Mouse (Mus musculus) cerebellum, adult (tissue): ENCODE measurements at regions not wholly inside any gene's neighbourhood (a gene's known extent, or its start where the extent isn't known, plus 50 kb on each side); places are given as distances from the start of the nearest gene placed in this dataset.

Source experiments
- ATAC-seq: cut with Nextera tagmentation; 2 replicates; pipeline ENCODE4 v1.9.2; 2017; ENCODE audit warnings: mild to moderate bottlenecking, moderate library complexity, mixed read lengths; ENCODE audit not compliant: insufficient number of reproducible peaks, low FRiP score, low TSS enrichment

DNA sequence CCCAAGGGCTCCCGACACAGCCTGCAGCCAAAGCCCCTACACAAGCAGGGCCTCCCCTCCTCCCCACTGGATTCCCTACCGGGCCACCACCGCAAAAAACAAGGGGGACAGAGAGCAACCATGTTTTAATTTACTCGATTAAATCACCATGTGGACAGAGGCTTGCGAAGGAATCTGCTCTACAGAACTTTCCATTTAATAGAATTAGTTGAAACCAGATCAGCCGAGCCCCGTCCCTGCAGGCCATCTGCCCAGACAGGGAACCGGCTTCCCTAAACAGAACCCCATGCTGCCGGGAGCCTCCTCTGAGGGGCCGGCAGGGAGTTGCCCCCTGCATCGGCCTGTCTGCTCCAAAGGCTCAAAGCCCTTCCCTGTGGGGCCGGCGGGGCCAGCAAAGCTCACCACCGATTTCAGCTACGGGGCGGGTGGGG is 77.5 kb upstream of the Msx1 start:
- no peak for ATAC-seq

DNA sequence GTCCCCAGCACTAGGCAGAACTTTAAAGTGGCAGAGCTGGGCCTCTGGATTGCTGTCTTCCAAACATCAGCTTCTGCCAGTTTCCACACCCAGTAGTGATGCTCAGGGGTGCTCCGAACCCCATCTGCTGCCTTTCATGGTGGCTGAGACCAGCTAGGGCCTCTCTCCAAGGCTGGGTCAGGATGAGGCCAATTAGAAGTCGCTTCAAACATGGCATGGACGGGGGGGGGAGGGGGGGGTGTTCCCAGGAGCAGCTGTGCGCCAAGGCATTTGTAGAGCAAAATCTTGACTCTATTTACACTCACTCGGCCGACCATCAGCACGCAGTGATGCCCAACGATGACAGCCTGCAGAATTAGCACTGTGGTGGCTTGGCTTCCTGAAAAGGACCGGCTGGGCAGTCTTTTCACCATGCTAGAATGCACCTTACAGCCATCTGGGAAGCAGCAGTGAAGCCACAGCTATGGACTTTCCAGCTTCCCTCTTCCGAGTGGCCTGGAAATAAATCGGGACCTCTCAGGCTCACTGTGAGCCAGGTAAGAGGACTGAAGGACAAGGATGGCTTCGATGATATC is 73.7 kb upstream of the Msx1 start:
- ATAC-seq, result no peak

DNA sequence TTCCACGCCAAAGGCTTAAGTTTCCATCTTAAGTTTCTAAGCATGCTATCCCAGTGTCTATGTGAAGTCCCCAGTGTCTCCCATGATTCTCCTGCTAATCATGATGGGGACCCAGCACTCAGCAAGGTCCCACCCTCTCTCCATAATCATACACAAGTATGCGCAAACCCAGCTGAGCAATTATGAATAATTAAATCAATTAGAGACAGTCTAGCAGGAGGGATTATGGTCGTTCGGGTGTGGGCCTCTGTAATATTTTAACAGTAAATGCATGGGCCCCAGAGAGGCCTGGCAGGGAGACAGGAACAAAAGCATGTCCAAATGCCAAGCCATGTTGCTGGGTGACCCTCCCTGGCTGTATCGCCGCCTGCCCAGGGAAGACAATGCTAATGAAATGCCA is 73.1 kb upstream of the Msx1 start:
- no peak for ATAC-seq

DNA sequence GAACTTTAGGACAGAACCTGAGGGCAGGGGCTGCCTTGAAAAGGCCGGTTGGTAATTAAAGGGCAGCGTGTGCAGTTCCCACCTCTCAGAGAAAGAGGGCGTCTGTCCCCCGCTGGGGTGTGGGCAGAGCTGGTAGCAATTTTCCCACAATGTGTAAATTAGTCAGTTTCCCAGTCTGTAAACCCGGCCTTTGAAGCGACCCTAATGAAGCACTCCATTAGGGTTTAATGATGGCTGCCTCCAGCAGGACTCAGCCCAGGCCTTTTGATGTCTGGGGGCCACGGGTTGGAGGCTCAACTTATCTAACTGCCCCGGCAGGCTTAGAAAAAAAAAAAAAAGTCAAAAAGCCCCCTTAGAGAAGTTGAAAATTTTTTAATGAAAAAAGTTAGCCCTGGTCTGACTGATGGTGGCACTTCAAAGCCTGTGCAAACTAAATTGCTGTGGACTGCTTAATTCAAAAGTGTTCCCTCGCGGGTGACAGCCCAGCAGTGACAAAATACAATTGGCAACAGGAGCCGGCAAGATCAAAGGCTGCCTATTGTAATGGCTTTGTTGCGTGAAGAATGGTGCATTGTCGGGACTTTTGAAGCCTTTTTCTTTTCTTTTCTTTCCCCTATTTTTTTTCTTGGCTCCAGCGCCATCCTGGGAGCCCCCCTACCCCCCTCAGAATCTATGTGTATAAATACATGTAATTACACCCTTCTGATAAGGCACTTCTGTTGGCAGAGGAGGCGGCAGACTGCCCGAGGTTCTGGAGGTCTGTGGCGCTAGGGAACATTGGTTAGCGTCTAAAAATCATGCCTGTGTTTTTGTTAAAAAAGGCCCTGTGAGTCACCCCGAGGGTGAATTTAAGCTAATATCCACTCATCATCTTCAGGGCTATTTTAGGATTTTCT is 71.3 kb upstream of the Msx1 start:
- ATAC-seq, result no peak

DNA sequence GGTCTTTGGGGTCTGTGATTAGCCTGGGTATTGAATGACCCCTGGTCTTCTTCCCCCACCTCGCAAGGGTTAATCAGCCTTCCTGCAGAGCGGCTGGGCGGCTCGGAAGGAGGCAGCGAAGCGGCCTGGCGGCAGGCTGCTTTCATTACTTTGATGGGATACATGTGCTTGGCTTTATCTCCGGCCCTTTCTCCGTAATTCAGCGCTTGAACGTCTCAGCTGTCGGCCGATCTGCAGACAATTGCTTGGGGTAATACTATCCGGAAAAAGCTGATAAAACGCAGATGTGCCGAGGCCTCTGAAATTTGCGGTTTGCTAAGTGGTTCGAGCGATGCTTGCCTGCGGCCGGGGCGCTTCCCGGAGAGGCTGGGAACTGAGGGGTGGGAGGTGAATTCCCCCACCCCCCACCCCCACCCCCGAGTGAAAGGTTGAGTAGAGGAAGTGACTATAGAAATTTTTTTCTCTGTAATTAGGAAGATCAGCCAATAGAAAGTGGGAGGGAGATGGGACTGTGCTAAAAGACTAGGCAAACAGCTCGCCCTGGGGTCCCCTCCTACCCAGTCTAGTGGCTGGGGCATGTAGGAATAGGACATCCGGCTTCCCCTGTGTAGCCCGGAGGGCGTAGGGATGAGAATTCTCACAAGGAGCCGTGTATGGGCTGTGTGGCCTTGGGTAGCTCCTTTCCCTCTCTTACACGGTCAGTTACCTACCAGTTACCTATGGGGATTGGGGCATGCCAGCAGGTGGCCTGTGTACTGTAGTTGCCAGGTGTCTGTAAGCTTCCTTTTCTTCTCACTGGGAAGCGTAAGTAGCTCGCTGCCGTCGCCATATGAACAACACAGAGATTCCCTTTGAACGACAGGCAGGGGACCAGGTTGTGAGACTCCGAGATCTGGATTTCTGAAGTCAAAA is 69.5 kb upstream of the Msx1 start:
- ATAC-seq, result no peak

DNA sequence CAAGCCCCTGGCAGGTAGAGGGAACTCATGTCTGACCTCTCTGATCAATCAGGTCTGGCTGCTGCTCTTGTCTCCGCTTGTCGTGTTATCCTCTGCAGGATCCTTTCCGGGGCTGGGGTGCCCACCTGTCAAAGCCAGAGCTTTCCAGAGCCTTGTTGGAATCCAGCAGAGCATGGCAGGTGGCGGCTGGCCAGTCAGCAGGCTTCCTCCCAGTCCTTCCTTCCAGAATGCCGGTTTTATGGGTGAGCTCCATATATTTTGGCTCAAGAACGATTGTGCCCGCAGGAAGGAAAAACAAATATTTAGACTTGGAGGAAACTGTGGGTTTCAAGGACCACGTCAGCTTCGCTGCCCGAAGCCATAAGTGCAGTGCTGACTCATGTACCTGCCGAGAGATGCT is 66.3 kb upstream of the Msx1 start:
- ATAC-seq, result no peak; the same call in 1 of the 2 replicates

DNA sequence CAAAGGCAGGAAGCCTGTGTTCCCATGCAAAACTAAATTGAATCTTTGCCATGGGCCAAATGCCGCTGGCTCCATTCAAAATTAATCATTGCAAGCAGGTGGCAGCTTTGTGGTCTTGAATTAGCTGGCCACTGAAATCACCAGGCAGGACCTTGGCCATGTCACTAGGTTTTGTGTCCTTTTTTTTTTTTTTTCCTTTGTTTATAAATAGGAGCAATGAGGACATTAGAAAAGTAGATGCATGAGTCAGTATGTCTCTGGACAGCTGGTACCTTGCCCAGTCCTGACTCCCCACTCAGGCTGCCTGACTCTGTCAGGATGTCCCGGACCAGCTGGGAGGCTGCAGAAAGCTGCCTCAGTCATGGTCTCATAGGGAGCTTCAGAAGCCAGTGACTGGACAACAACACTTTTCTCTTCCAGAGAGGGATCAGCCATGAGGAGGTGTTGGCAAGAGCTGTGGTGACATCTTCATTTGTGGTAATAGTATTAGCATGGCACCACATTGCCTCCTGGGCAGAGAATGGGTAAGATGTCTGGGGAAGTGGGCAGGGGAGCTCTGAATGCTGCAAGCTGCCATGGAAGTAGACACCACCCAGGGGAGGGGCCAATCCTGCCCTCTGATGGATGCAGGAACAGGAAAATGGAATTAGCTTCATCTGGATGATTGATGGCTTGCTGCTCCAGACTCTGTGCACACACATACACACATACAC is 55.4 kb upstream of the Msx1 start:
- ATAC-seq, result no peak

DNA sequence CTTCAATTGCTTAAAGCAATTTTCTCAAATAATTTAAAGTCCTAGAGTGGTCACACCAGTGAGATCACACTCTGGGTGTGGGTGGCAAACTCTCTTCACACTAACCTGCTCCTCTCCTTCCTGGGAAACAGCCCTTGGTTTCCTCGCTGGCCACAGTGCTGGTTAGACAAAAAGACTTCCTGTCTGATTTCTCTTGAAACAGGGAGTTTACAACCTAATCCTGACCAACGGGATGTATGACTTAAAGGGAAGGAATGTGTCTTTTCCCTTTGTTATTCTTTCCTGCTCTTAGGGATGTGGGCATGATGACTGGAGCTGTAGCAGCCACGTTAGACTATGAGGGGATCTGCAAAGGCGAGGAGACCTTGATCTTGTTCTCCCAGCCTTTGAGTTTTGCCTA is 51.9 kb upstream of the Msx1 start:
- ATAC-seq, result no peak

DNA sequence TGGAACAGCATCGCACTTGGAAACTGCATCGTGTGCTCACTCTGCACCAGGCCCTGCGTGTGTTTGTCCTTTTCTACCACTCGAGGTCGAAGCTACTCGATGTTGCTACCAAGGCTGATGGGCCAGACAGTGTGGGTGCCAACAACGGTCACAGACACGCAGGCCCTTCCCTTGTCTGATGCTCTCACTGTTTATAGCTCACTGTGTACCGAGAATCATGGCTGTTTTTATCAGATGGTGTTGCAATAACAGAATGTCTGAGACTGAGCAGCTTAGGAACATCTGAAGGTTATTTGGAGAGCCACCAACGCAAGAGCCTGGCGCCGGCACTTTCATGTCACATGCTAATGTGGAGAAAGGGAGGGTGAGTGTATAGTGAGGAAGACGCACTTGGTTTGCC is 51.1 kb upstream of the Msx1 start:
- no peak for ATAC-seq

DNA sequence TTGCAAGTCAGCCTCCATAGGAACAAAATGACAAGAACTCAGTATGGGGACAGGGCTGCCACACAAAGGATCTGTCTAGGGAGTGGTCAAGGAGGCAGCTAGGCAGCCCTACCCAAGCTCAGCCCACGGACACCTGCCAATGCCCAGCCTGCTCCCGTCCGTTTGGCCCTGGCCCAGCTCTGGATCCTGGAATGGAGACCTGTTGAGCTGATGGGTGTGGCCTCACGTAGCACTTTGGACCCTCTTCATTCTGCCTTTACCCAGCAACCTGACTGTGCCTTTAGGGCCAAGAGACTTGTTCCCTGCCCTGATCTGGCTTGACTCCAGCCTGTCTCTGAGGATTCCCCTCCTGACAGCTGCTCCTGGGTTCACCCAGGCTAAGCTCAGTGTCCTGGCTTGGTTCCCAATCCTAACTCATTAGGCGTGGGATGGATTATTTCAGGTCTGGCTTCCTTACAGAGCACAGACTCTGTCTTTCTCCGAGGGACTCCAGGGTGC is 50.5 kb upstream of the Msx1 start:
- ATAC-seq, result peak; percentile 31; the same call in 1 of the 2 replicates
